Mouse (Mus musculus): ENCODE results near the gene Epha10. TPM values are rescaled to one million over a fixed set of nuclear protein-coding genes. Genes with fewer than 3 reads are reported as not detected.

Epha10 gene
- polyA plus RNA-seq, 1 experiment from 2014 or later = 9.3 TPM

DNA sequence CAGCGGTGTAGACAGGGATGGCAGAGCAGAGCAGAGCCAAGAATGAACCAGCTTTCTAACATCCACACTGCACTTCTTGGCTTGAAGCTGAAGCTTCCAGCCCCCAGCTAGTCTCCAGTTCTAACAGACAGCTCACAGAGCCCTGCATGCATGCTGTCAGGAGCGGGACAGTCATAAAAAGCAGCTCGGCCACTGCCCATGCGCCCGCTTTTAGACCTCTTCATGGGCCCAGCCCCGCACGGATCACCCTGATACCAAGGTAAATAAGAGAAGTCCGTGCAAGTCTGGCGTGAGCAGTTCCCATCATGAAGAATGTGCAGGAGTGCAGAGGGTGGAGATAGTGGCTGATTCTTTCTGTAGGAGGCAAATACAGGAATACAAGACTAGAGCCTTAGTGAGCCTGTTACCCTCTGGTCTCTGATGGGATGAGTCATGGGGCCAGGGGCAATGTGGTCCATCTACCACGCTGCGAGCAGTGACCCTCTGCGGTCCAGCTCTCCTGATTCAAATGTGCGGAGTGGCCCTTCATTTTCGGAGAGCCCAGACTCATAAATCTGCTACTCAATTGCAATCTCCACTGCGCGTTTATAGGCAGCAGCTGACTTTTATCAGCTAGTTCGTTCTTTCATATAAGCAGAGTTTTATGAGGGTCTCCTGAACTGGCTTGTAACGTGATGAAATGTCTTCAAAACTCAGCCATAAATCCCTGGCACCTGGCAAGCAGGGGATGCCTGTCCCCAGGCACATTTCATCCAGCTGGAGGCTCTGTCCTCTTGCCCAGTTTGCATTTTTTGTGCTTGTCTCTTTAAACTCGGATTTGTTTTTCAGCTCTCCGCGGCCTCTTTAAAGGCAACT lies 69.7 kb downstream of the Epha10 start:
- Histone ChIP-seq H3K36me3 (ENCODE audit: control insufficient read depth, insufficient read depth, low read length) (no peaks in the 10 kb centered on the region), H3K9me3 (ENCODE audit: control insufficient read depth, low read length) (no peaks in the 10 kb centered on the region), H3K27ac (ENCODE audit: low read depth, low read length) (no peak overlapping the region), H3K4me3 (ENCODE audit: low read depth, low read length) (no peak overlapping the region), H3K27me3 (ENCODE audit: control insufficient read depth, insufficient read depth, low read length) (no peaks in the 10 kb centered on the region), H3K4me2 (ENCODE audit: low read depth, low read length) (no peak overlapping the region), H3K4me1 (ENCODE audit: control insufficient read depth, insufficient read depth, low read length) (0 out of 2 replicates have a peak, but pooled peaks cover 2% of the 10 kb centered on the region), H3K9ac (replicated peaks; ENCODE audit: low read depth, low read length) (no peak overlapping the region)
- no peak for ATAC-seq (ENCODE audit: low read depth)
- 60% methylated on average over 21 of the region's 21 CpGs for WGBS

- no peak overlapping the region for H3K4me2 ChIP-seq (ENCODE audit: low read depth, low read length)
- ATAC-seq (ENCODE audit: low read depth) = no peak
- no peak overlapping the region for H3K4me3 ChIP-seq (ENCODE audit: low read depth, low read length)
- H3K4me1 ChIP-seq (ENCODE audit: control insufficient read depth, insufficient read depth, low read length) = 0 out of 2 replicates have a peak, but pooled peaks cover 2% of the 10 kb centered on the region
- H3K36me3 ChIP-seq (ENCODE audit: control insufficient read depth, insufficient read depth, low read length) = no peaks in the 10 kb centered on the region
- no peaks in the 10 kb centered on the region for H3K9me3 ChIP-seq (ENCODE audit: control insufficient read depth, low read length)
- H3K9ac ChIP-seq (replicated peaks; ENCODE audit: low read depth, low read length) = no peak overlapping the region
- H3K27me3 ChIP-seq (ENCODE audit: control insufficient read depth, insufficient read depth, low read length) = no peaks in the 10 kb centered on the region
- H3K27ac ChIP-seq (ENCODE audit: low read depth, low read length) = no peak overlapping the region
- whole genome bisulfite sequencing = 42% methylated on average over 10 of the region's 10 CpGs
Observed at GRCm38 (mm10) chr4:124951036-124951433, 70.3 kb downstream of the Epha10 start.

DNA sequence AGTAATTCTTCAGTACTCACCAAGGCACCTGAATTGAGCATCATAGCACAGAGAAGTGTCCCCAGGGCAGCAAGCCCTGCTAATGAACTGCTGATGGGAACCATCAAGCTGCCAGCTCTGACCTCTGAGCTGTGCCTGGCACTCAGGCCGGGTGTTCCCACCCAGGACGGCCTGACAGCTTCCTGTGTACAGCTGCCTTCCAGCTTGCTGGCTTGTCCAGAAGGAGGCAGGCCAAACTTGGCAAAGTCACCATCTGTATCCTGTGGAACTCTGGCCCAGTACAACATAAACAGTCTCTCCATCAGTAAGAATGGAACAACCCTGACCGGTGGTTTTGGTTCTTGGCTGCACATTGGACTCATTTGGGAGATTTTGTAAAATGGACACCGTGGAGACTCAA lies 72.8 kb downstream of the Epha10 start:
- H3K36me3 ChIP-seq (ENCODE audit: control insufficient read depth, insufficient read depth, low read length) = no peaks in the 10 kb centered on the region
- no peak overlapping the region for H3K4me2 ChIP-seq (ENCODE audit: low read depth, low read length)
- H3K4me3 ChIP-seq (ENCODE audit: low read depth, low read length) = no peak overlapping the region
- H3K27me3 ChIP-seq (ENCODE audit: control insufficient read depth, insufficient read depth, low read length) = no peaks in the 10 kb centered on the region
- 72% methylated on average over 4 of the region's 4 CpGs for WGBS
- no peaks in the 10 kb centered on the region for H3K9me3 ChIP-seq (ENCODE audit: control insufficient read depth, low read length)
- no peak for ATAC-seq (ENCODE audit: low read depth)
- no peak overlapping the region for H3K9ac ChIP-seq (replicated peaks; ENCODE audit: low read depth, low read length)
- no peak overlapping the region for H3K27ac ChIP-seq (ENCODE audit: low read depth, low read length)
- H3K4me1 ChIP-seq (ENCODE audit: control insufficient read depth, insufficient read depth, low read length) = 0 out of 2 replicates have a peak, but pooled peaks cover 2% of the 10 kb centered on the region

- no peaks in the 10 kb centered on the region for H3K36me3 ChIP-seq (ENCODE audit: control insufficient read depth, insufficient read depth, low read length)
- H3K9ac ChIP-seq (replicated peaks; ENCODE audit: low read depth, low read length) = no peak overlapping the region
- no peaks in the 10 kb centered on the region for H3K4me1 ChIP-seq (ENCODE audit: control insufficient read depth, insufficient read depth, low read length)
- H3K27ac ChIP-seq (ENCODE audit: low read depth, low read length) = no peak overlapping the region
- WGBS = 93% methylated on average over 2 of the region's 2 CpGs
- H3K4me2 ChIP-seq (ENCODE audit: low read depth, low read length) = no peak overlapping the region
- no peaks in the 10 kb centered on the region for H3K9me3 ChIP-seq (ENCODE audit: control insufficient read depth, low read length)
- no peaks in the 10 kb centered on the region for H3K27me3 ChIP-seq (ENCODE audit: control insufficient read depth, insufficient read depth, low read length)
- no peak overlapping the region for H3K4me3 ChIP-seq (ENCODE audit: low read depth, low read length)
- no peak for ATAC-seq (ENCODE audit: low read depth)
Observed at GRCm38 (mm10) chr4:124957284-124957683, 76.6 kb downstream of the Epha10 start.

GRCm38 (mm10) chr4:124959062-124959461 lies 78.4 kb downstream of the Epha10 start:
- Histone ChIP-seq H3K27me3 (ENCODE audit: control insufficient read depth, insufficient read depth, low read length) (no peaks in the 10 kb centered on the region), H3K9ac (replicated peaks; ENCODE audit: low read depth, low read length) (no peak overlapping the region), H3K36me3 (ENCODE audit: control insufficient read depth, insufficient read depth, low read length) (no peaks in the 10 kb centered on the region), H3K9me3 (ENCODE audit: control insufficient read depth, low read length) (no peaks in the 10 kb centered on the region), H3K4me2 (ENCODE audit: low read depth, low read length) (no peak overlapping the region), H3K4me3 (ENCODE audit: low read depth, low read length) (no peak overlapping the region), H3K4me1 (ENCODE audit: control insufficient read depth, insufficient read depth, low read length) (no peaks in the 10 kb centered on the region), H3K27ac (ENCODE audit: low read depth, low read length) (no peak overlapping the region)
- no peak for ATAC-seq (ENCODE audit: low read depth)
- WGBS = 55% methylated on average over 11 of the region's 11 CpGs

- H3K9me3 ChIP-seq (ENCODE audit: control insufficient read depth, low read length) = no peaks in the 10 kb centered on the region
- no peak overlapping the region for H3K9ac ChIP-seq (replicated peaks; ENCODE audit: low read depth, low read length)
- no peak for ATAC-seq (ENCODE audit: low read depth)
Observed at GRCm38 (mm10) chr4:124960940-124961339, 80.2 kb downstream of the Epha10 start.

GRCm38 (mm10) chr4:124962576-124962975 lies 81.9 kb downstream of the Epha10 start:
- no peaks in the 10 kb centered on the region for H3K36me3 ChIP-seq (ENCODE audit: control insufficient read depth, insufficient read depth, low read length)
- no peak overlapping the region for H3K4me3 ChIP-seq (ENCODE audit: low read depth, low read length)
- H3K4me2 ChIP-seq (ENCODE audit: low read depth, low read length) = no peak overlapping the region
- H3K9ac ChIP-seq (replicated peaks; ENCODE audit: low read depth, low read length) = no peak overlapping the region
- H3K4me1 ChIP-seq (ENCODE audit: control insufficient read depth, insufficient read depth, low read length) = no peaks in the 10 kb centered on the region
- no peak overlapping the region for H3K27ac ChIP-seq (ENCODE audit: low read depth, low read length)
- H3K27me3 ChIP-seq (ENCODE audit: control insufficient read depth, insufficient read depth, low read length) = no peaks in the 10 kb centered on the region
- WGBS = 79% methylated on average over 11 of the region's 11 CpGs
- H3K9me3 ChIP-seq (ENCODE audit: control insufficient read depth, low read length) = no peaks in the 10 kb centered on the region
- ATAC-seq (ENCODE audit: low read depth) = no peak

More at GRCm38 (mm10) chr4:124960940-124961339, 80.2 kb downstream of the Epha10 start:
- H3K4me1 ChIP-seq (ENCODE audit: control insufficient read depth, insufficient read depth, low read length) = no peaks in the 10 kb centered on the region
- no peaks in the 10 kb centered on the region for H3K36me3 ChIP-seq (ENCODE audit: control insufficient read depth, insufficient read depth, low read length)
- no peaks in the 10 kb centered on the region for H3K27me3 ChIP-seq (ENCODE audit: control insufficient read depth, insufficient read depth, low read length)
- no peak overlapping the region for H3K27ac ChIP-seq (ENCODE audit: low read depth, low read length)
- WGBS = 91% methylated on average over 11 of the region's 11 CpGs
- no peak overlapping the region for H3K4me3 ChIP-seq (ENCODE audit: low read depth, low read length)
- H3K4me2 ChIP-seq (ENCODE audit: low read depth, low read length) = no peak overlapping the region

- Histone ChIP-seq H3K27ac (ENCODE audit: low read depth, low read length) (no peak overlapping the region), H3K9me3 (ENCODE audit: control insufficient read depth, low read length) (no peaks in the 10 kb centered on the region), H3K9ac (replicated peaks; ENCODE audit: low read depth, low read length) (no peak overlapping the region), H3K4me3 (ENCODE audit: low read depth, low read length) (no peak overlapping the region), H3K4me2 (ENCODE audit: low read depth, low read length) (no peak overlapping the region), H3K4me1 (ENCODE audit: control insufficient read depth, insufficient read depth, low read length) (no peaks in the 10 kb centered on the region), H3K36me3 (ENCODE audit: control insufficient read depth, insufficient read depth, low read length) (no peaks in the 10 kb centered on the region), H3K27me3 (ENCODE audit: control insufficient read depth, insufficient read depth, low read length) (no peaks in the 10 kb centered on the region)
- no peak for ATAC-seq (ENCODE audit: low read depth)
- WGBS = 12% methylated on average over 8 of the region's 8 CpGs
Observed at GRCm38 (mm10) chr4:124964912-124965599, 84.4 kb downstream of the Epha10 start.
